Mouse (Mus musculus) liver, adult 2 months (tissue): ENCODE measurements around the gene Opa1. TPM values are rescaled to one million over a fixed set of nuclear protein-coding genes. Genes with fewer than 3 reads are reported as not detected.

Experiments used
- DNase-seq: peaks from one replicate; pipeline ENCODE4 v3.0.0-alpha.2; 2011; ENCODE audit warnings: low read depth, low spot score; ENCODE audit errors: extremely low read depth
- H3K27ac ChIP-seq: fragments of 200-500 bp; replicated peaks from 2 replicates; pipeline ENCODE4 v1.5.1; 2012; ENCODE audit warnings: low read depth, mild to moderate bottlenecking, control low read depth, inconsistent platforms, low read length; ENCODE audit not compliant: insufficient read depth
- H3K27me3 ChIP-seq: fragments of 200-500 bp; 2 replicates; pipeline ENCODE4 v1.6.1; 2012; ENCODE audit warnings: mild to moderate bottlenecking, moderate library complexity, low read length, inconsistent platforms; ENCODE audit not compliant: control insufficient read depth, insufficient read depth
- H3K36me3 ChIP-seq: fragments of 200-500 bp; 2 replicates; pipeline ENCODE4 v1.6.1; 2012; ENCODE audit warnings: low read length, inconsistent platforms; ENCODE audit not compliant: control insufficient read depth, insufficient read depth
- H3K4me1 ChIP-seq: fragments of 200-500 bp; 2 replicates; pipeline ENCODE4 v1.6.1; 2011; ENCODE audit warnings: low read length; ENCODE audit not compliant: control insufficient read depth, insufficient read depth
- H3K4me3 ChIP-seq: fragments of 200-500 bp; 2 replicates; pipeline ENCODE4 v1.5.1; 2011; ENCODE audit warnings: low read depth, mild to moderate bottlenecking, control low read depth, low read length, moderate library complexity; ENCODE audit not compliant: insufficient read depth
- H3K79me2 ChIP-seq: fragments of 200-500 bp; 2 replicates; pipeline ENCODE4 v1.6.1; 2012; ENCODE audit warnings: inconsistent platforms, mild to moderate bottlenecking, low read length, moderate library complexity; ENCODE audit not compliant: control insufficient read depth, insufficient read depth
- H3K9ac ChIP-seq: fragments of 200-500 bp; 2 replicates; pipeline ENCODE4 v1.6.1; 2012; ENCODE audit warnings: low read depth, mild to moderate bottlenecking, control low read depth, inconsistent platforms, low read length
- CTCF ChIP-seq: fragments of 200-500 bp; IDR thresholded peaks from 2 replicates; pipeline ENCODE4 v1.5.1; 2011; ENCODE audit warnings: low read depth, low read length, control low read depth
- POLR2A ChIP-seq: fragments of 200-500 bp; IDR thresholded peaks from 2 replicates; pipeline ENCODE4 v1.6.1; 2011; ENCODE audit warnings: low read length, control low read depth; ENCODE audit not compliant: insufficient read depth; ENCODE audit errors: extremely low read depth
- WGBS: fragments of 180-500 bp; shearing (Covaris S2); methylation state at CpG from one replicate; pipeline ENCODE4 v1.1.7; 2018; 5-methylcytosine and 5-hydroxymethylcytosine counted together
- polyA plus RNA-seq: library from polyadenylated mRNA; depleted of rRNA; stranded (reverse); fragments of >200 nt; gene quantifications from 2 replicates; pipeline ENCODE4 v1.2.3, GENCODE M21; 2012; rRNA removed
- total RNA-seq: library from RNA; depleted of rRNA; stranded (reverse); fragments of >200 nt; gene quantifications from 2 replicates; pipeline ENCODE4 v1.2.3, GENCODE M21; 2014; rRNA removed

The Opa1 gene
- total and polyA plus RNA-seq, 2 experiments = 12.2 to 48.9 TPM

- WGBS = 90% methylated on average over 17 of the region's 17 CpGs
- no peaks in the 10 kb centered on the region for H3K4me1 ChIP-seq
- H3K27me3 ChIP-seq = no peaks in the 10 kb centered on the region
- no peak overlapping the region for H3K9ac ChIP-seq
- DNase-seq = no peak
- H3K4me3 ChIP-seq = no peak overlapping the region
- H3K36me3 ChIP-seq = no peaks in the 10 kb centered on the region
- no peak overlapping the region for H3K27ac ChIP-seq
- TF ChIP-seq CTCF = no peak
- TF ChIP-seq POLR2A = no peak
- H3K79me2 ChIP-seq = no peaks in the 10 kb centered on the region
Observed at GRCm38 (mm10) chr16:29687987-29688885, 109.1 kb downstream of the Opa1 start.

GRCm38 (mm10) chr16:29689187-29689819 is 110.2 kb downstream of the Opa1 start:
- no peak overlapping the region for H3K9ac ChIP-seq
- no peaks in the 10 kb centered on the region for H3K79me2 ChIP-seq
- no peak for DNase-seq
- H3K27ac ChIP-seq = no peak overlapping the region
- no peaks in the 10 kb centered on the region for H3K4me1 ChIP-seq
- H3K4me3 ChIP-seq = no peak overlapping the region
- 74% methylated on average over 11 of the region's 11 CpGs for WGBS
- H3K36me3 ChIP-seq = no peaks in the 10 kb centered on the region
- H3K27me3 ChIP-seq = no peaks in the 10 kb centered on the region
- TF ChIP-seq POLR2A = no peak
- TF ChIP-seq CTCF = no peak

- Histone ChIP-seq H3K9ac (no peak overlapping the region), H3K27ac (no peak overlapping the region), H3K79me2 (no peaks in the 10 kb centered on the region), H3K4me1 (no peaks in the 10 kb centered on the region), H3K27me3 (no peaks in the 10 kb centered on the region), H3K4me3 (no peak overlapping the region), H3K36me3 (no peaks in the 10 kb centered on the region)
- no peak for TF ChIP-seq CTCF
- DNase-seq = no peak
- 57% methylated on average over 5 of the region's 5 CpGs for WGBS
Observed at GRCm38 (mm10) chr16:29693025-29693682, 114.0 kb downstream of the Opa1 start.

- Histone ChIP-seq H3K4me3 (no peak overlapping the region), H3K9ac (no peak overlapping the region), H3K36me3 (no peaks in the 10 kb centered on the region), H3K4me1 (no peaks in the 10 kb centered on the region), H3K27me3 (no peaks in the 10 kb centered on the region), H3K79me2 (no peaks in the 10 kb centered on the region), H3K27ac (no peak overlapping the region)
- TF ChIP-seq POLR2A (no peak), CTCF (no peak)
- 59% methylated on average over 6 of the region's 6 CpGs for WGBS
- DNase-seq = no peak
Observed at GRCm38 (mm10) chr16:29693791-29694419, 114.8 kb downstream of the Opa1 start.

- H3K9ac ChIP-seq = no peak overlapping the region
- no peak overlapping the region for H3K27ac ChIP-seq
- no peak overlapping the region for H3K4me3 ChIP-seq
- DNase-seq = no peak
- H3K27me3 ChIP-seq = no peaks in the 10 kb centered on the region
- H3K4me1 ChIP-seq = no peaks in the 10 kb centered on the region
- no peaks in the 10 kb centered on the region for H3K36me3 ChIP-seq
- WGBS = 81% methylated on average over 9 of the region's 9 CpGs
- TF ChIP-seq CTCF (no peak), POLR2A (no peak)
- no peaks in the 10 kb centered on the region for H3K79me2 ChIP-seq
Observed at GRCm38 (mm10) chr16:29694420-29694959, 115.4 kb downstream of the Opa1 start.

Other genes starting within 250 kb of the Opa1 start
- gene Atp13a5, start 200.6 kb upstream of the Opa1 start, total RNA-seq = not detected in 2 replicates
- gene Atp13a5, start 200.6 kb upstream of the Opa1 start, polyA plus RNA-seq = 0.01 TPM in 1 of 2 replicates, not detected in the other
- not detected in 2 replicates for gene Atp13a4, start 34.5 kb upstream of the Opa1 start, total RNA-seq
- gene Atp13a4, start 34.5 kb upstream of the Opa1 start, polyA plus RNA-seq = not detected in 2 replicates